Mouse (Mus musculus) forelimb bud, embryonic 11.5 days (tissue): ENCODE data around the gene Esr2.
A peak's percentile ranks its signal among the peaks of the same experiment; 100 is the strongest.

Experiments used
- DNase-seq: peaks from one replicate; pipeline ENCODE4 v3.0.0-alpha.2; 2012; ENCODE audit warnings: low read depth, low spot score

Esr2 gene

DNA sequence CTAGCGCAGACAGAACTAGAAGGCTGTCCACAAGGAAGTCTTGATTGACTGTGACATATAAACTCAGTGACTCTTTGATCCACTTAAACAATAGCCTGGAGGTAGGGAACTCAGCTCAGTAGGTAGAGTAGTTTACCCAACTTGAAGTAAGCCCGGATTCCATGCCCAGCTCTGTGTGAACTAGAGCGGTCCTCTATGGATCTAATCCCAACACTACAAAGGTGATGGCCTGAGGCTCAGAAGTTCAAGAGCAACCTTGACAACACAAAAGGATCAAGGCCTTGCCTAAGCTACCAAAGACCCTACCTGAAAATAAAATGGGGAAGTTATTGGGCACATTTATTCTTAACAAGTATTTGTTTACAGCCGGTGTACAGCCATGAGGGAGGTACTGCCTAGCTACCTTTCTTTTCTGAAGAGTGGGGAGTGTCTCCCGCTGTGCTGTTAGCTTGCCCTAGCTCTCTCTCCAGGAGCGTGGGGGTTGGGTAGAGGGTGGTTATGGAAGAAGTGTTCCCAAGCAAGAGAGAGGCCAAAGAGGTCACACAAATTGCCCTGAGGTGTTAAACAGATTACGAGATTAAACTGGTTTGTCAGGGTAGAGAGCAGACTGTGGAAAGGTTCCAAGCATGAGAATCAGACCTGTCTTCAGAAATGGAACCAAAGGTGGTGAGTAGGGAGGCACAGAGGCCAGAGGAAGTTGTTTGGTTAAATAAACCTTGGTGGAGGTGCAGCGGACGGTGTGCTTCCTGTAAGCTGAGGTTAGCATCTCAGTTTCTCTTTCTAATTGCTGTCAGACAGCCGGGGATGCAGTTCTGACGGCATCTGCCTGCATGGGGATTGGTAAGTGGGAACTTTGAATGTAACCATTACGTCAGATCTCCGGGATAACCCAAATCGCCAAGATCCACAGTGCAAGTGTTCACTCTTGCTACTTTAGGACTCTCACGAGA lies 90.8 kb downstream of the Esr2 start:
- DNase-seq: no peak

DNA sequence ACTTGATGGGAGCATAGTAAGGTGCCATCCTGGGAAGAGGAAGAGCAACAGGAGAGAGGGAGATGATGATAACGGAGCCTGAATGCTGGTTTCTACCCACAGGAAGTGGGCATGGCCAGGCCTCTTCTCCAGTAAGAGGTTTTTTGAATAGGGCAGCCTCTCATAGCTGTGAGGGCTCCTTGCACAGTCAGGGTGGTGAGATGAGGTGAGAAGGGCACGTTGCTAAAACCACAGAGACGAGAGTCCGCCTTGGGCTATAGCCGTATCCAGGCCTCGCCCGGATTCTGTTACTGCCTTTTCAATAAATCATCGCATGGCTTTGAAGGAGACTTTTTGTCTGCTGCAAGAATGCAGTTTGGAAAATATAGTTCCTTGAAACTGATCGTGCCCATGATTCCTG lies 92.0 kb downstream of the Esr2 start:
- DNase-seq: no peak

DNA sequence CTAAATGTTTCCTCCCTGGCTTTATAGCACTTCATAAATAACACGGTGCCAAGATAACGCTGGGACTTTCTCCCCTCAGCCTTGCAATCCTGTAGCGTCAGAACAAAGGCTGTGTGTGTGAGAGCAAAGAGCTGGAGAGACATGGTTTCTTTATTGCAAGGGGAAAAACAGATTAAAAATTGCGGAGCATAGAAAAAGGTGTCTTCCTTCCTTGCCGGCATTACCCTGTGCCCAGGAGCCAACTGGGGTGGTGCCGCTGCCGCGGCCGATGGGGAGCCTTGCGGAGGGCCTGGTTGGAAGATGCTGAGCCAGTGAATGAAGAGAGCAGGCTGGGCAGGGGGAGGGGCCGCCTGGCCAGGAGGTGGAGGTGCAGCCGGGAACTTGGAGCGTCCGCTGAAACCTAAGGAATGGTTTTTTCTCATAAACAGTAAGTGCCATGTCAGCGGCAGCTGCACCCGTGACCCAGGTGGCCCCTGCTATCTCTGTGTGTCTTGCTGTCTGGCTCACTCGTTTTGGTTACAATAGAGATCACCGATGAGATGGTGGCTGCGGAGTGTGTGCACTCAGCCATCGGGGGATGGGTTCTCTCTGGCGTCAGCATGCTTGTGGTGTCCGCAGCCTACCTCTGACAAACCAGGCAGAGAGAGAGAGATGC lies 95.4 kb downstream of the Esr2 start:
- peak; percentile 59 for DNase-seq

DNA sequence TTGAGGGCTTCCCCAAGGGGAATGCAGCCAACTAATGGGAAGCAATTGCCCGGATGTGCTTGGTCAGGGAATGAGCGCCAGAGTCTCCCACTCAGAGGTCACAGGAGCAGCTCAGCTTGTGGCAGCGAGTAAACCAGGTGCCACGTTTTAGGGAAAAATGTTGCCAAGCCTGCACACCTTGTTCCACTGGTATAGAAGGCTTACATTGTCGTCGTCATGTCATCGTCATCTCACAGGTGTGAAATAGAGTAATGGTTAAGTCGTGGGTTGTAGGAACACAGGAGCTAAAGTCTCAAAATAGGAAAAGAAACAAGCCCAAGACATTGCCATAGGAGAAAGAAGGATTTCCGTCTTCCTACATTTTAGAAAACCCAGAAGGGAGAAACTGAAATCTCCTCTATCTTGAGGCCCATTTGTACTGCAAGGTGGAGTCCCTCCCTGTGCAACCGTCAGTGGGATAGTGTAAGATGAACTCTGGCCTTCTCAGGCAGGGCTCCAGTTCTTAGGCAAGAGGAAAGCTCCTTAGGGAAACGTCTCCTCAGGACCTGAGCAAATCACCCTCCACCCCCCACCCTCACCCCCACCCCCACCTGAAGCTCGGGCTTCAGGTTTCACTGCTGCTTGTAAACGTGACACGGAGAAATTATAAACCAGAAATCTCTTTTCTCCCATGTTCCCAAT lies 96.0 kb downstream of the Esr2 start:
- DNase-seq: peak; percentile 10

DNA sequence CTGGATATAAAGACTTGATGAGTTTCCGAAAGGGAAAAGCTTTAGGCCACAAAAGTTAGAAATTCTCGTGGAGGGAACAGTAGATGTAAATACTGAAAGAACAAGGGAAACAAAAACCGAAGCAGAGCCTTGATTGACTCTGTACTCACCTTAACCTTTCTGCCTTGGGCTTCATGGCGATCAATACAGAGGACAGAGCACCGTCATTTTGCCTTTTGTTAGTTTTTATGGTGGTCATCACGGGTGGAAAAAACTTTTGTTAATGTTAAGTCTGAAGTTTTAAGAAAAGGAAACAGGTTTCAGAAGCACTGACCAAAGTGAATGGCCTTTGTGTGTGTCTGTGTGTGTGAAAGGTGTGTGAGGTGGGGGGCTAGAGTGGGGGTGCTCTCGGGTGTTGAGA lies 103.1 kb downstream of the Esr2 start:
- DNase-seq: no peak

DNA sequence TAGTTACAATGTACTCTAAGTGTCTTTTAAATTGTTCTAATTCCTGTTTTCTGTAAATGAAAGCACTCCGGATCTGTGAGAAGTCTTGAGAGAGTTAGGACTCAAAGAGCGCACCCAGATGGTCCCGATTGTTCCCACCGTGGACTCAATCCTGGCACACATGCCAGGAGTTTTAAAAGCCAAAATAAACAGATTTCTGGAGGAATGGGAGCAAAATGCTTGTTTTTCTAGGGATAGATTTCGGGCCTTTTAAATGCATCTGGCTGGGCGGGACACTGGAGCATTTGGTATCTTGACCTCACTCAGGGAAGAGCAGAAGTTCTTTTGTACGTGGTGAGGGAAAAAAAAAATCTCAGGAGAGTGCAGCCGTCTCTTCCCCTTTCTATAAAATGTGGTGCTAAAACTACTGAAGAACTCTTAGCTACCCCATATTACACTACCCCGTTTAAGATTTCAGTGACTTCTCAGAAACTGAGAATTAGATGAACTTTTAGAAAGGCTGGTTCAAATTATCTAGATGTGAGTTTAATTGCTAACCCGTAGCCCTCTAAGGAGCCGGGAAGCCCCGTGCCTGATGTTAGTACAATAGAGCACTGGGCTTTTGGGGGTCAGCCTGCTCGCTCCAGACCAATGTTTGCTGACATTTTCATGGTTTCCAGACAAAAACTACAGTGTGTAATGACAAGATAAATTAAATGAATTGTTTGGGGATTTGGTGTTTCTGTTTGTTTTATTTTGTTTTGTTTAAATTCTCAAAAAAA lies 103.8 kb downstream of the Esr2 start:
- peak; percentile 52 for DNase-seq

DNA sequence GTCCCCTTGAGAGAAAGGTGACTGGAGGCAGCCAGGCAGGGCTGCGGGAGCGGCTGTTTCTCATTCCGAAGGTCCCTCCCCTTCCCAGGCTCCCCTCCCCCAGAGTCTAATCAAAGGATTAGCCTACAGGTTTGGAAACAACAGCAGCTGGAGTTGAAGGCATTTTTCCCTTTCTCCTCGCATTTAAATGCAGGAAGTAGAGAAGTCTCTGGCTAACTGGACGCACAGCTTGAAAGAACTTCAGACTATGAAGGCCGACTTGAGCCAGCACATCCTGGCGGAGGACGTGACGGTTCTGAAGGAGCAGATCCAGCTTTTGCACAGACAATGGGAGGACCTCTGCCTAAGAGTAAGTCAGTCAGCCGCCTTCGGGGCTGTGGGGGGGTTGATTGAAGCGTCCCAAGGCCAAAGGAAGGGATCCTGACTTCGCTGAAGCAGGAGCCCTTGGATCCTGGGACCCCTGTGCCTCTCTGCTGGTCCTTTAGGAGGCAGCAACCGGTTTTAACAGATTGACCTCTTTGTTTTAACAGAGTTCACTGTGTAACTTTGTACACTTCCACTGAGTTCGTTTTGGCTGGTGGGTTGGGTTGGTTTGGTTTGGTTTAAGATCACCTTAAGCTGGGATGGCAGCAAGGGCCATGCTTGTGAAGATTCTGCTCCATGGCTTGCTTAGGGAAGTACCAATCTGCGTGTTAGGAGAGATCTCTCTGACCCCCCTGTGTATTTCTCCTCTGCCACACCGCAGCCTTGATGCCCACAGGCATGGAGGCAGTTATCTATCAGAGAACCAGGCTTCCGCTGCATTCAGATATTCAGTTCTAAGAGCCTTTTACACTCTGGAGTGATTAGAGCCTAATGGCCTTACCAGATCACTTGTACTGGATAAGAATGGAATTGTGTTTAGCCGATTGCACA lies 104.9 kb downstream of the Esr2 start:
- DNase-seq: peak; percentile 85
